Mouse (Mus musculus): ENCODE measurements at regions not wholly inside any gene's neighbourhood (a gene's known extent, or its start where the extent isn't known, plus 50 kb on each side); places are given as distances from the start of the nearest gene placed in this dataset.

DNA sequence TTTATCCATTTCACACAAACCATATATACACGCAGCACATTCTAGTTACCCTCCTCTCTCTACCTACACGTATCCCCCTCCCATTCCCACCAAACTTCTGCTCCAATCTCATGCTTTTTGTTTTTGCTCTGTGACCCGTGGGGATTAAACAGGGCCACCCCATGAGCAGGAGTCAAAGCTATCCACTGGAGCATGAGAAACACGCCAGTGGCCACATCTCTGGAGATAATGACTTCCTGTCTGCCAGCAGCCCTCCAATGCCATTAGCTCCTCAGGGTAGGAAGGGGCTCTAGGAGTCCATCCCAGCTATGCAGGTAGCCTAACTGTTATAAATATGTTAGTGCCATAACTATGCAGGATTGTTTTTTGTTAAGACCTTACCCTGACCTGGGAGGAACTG lies 141.9 kb upstream of the Grb10 start:
- DNase-seq (ENCODE audit: low spot score in 2 of 2), result no peak

- no peak for DNase-seq (ENCODE audit: low spot score in 2 of 2)
Observed at GRCm38 (mm10) chr11:12172429-12172828, 133.9 kb upstream of the Grb10 start.

DNA sequence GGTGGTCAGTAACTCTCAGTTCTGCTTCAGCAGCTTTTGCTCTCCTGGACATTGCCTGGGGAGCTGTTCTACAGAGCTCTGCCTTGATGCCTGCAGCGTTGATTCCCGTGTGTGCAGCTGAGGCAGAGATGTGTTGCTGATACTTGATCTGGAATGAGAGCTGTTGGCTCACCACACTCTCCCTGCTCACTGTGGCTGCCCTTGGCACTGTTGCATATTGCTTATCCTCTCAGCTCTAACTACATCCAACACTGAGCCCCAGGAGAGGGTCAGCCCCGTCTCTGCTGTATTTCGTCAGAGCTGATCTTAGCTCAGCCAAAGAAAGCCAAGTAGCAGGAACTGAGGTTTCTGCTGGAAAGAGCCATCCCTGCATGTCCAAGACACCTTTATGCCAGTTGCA lies 132.8 kb upstream of the Grb10 start:
- no peak for DNase-seq (ENCODE audit: low spot score in 2 of 2)

DNA sequence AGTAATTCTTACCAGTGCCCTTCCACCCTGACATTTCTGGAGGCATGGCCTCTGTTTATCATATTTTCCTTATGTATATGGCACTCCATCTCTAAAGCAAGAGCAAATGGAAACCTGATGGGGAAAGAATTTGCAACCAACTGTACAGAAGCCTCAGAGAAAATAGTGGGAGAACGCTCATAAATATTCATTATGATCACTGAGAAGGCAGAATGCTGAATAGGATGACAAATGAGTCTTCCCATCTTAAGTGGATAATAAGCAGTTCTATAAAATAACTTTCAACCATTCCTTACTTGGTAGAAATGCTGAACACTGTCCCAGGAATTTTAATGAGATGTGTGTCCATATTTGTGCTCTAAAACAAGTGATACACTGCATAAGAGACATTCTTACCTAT lies 129.9 kb upstream of the Grb10 start:
- peak; percentile 4 for DNase-seq (ENCODE audit: low spot score in 2 of 2)
